Mouse (Mus musculus) adrenal gland, adult 10 weeks (tissue): ENCODE data around the gene Krt19. TPM values are rescaled to one million over a fixed set of nuclear protein-coding genes. Genes with fewer than 3 reads are reported as not detected.

Source experiments
- polyA plus RNA-seq: library from polyadenylated mRNA; stranded (reverse); fragments of 350-450 nt; fragmentation: Illumina TruSeq; extraction: RNeasy Lipid Tissue Mini Kit (QIAGEN cat#74804); gene quantifications from one replicate; pipeline ENCODE4 v1.2.3, GENCODE M21; 2014; ENCODE audit warnings: low read depth, low replicate concordance

Krt19 gene
- not detected for polyA plus RNA-seq

DNA sequence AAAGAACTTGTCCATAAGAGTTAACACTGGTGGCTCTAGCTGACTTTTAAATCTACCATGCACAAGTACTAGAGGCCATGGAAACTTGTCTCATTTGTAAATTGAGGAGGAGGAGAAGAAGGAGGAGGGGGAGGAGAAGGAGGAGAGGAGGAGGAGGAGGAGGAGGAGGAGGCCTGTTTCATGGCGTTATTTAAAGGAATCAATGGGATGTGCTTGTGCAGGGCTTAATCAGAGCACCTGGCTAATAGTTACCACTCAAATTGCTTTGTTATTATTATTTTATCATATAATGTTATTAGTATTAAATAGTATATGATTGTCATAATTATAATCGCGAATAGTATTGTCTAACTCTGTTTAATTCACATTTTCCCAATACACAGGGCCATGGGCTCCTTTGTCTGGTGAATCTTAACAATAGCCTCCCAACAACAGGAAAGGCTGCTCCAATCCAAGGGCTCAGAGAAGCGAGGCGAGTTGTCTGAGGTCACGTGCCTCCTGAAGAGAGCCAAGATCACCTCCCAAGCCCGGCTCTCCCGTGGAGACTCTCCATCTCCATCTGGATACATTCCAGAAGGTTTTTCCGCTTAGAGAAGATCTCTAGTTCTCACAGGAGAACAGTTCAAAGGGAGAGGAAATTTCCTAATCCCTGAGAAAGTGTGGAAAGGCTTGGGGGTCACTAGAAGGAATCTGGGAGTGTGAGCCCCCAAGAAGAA lies at the start of gene Krt19:
TSS of gene Krt19 (minus strand) at position 51 of the 716 bp plus-strand sequence.

DNA sequence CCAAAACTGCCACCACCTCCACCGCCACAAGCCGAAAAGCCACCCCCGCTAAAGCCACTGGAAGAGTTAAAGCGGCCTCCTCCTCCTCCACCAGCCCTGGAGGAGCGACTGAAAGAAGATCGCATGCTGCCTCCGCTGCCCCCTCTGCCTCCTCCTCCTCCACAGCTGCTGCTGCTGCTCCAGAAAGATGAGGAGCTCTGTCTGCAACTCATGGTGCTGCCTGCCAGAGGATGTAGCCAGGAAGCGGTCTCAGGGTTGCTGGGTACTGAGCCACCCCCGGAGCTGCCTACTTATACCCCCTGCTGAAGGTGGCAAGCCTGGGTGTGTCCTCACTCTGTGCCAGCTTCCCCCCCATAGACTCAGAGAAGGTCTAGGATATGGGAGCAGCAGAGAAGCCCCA lies 44.5 kb upstream of the Krt19 start, which contains the start of gene Krt9:
TSS of gene Krt9 (minus strand) at position 255 of the 400 bp plus-strand sequence.

DNA sequence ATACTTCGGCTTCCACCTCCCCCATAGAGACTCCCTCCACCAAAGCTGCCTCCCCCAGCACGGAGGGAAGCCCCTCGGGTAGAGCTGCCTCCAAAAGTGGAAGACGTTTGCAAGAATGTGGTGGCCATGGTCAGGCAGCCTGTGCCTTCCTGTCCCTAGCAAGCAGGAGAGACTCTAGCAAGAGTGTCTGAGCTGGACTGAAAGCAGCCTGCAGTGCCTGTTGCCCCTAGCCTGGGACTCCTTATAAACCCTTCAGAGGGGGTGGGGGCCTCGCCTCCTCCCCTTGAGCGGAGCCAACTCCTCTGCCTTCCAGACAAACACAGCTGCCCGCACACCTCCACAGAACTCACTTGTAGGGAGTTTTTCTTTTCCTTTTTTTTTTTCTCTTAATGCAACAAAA lies 12.7 kb downstream of the Krt19 start, which contains the start of gene Krt15:
TSS of gene Krt15 (minus strand) at position 198 of the 400 bp plus-strand sequence.

DNA sequence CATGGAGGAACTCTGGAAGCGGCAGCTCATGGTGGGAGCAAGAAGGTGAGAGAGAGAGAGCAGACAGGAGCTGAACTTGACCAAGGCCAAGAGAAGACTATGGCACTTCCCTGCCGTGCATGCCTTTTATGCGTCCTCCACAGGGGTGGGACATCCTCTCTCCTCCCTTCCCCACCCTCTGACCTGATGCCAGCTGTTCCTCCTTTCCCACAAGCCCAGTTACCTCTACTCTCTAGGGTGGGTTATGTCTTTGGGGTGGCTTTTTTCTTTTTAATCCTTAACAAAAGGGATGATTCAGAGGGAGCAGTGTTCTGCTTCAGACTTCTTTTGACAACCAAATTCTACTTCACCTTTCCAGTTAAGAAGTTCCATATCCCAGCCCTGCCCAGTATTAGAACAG lies 27.0 kb downstream of the Krt19 start, which contains the start of gene Krt13:
TSS of gene Krt13 (minus strand) at position 101 of the 400 bp plus-strand sequence.

GRCm38 (mm10) chr11:100105576-100106122 lies 42.8 kb downstream of the Krt19 start, which contains the start of gene Krt36:
Krt36 (minus strand) TSS chr11:100105626.

GRCm38 (mm10) chr11:100096141-100096540 lies 52.3 kb downstream of the Krt19 start, which contains the start of gene Krt35:
Krt35 (minus strand) TSS chr11:100096241.

Other genes starting within 250 kb of the Krt19 start
- gene Krtap31-1, start 240.7 kb downstream of the Krt19 start, polyA plus RNA-seq = not detected
- not detected for gene Gm11565, start 233.9 kb downstream of the Krt19 start, polyA plus RNA-seq
- not detected for gene Krtap31-2, start 212.4 kb downstream of the Krt19 start, polyA plus RNA-seq
- not detected for gene Krtap9-5, start 200.2 kb downstream of the Krt19 start, polyA plus RNA-seq
- gene Krtap29-1, start 169.6 kb downstream of the Krt19 start, polyA plus RNA-seq = not detected
- not detected for gene Krtap16-1, start 162.1 kb downstream of the Krt19 start, polyA plus RNA-seq
- not detected for gene Krtap17-1, start 154.7 kb downstream of the Krt19 start, polyA plus RNA-seq
- gene Krt33a, start 132.5 kb downstream of the Krt19 start, polyA plus RNA-seq = not detected
- gene Krt33b, start 118.8 kb downstream of the Krt19 start, polyA plus RNA-seq = not detected
- not detected for gene Krt34, start 107.1 kb downstream of the Krt19 start, polyA plus RNA-seq
- not detected for gene Krt31, start 98.1 kb downstream of the Krt19 start, polyA plus RNA-seq
- gene Krt32, start 60.4 kb downstream of the Krt19 start, polyA plus RNA-seq = not detected
- not detected for gene Krt35, start 52.4 kb downstream of the Krt19 start, polyA plus RNA-seq
- gene Krt36, start 43.0 kb downstream of the Krt19 start, polyA plus RNA-seq = not detected
- not detected for gene Krt13, start 27.1 kb downstream of the Krt19 start, polyA plus RNA-seq
- gene Krt15, start 12.7 kb downstream of the Krt19 start, polyA plus RNA-seq = not detected
- gene Krt9, start 44.6 kb upstream of the Krt19 start, polyA plus RNA-seq = not detected
- gene Krt14, start 58.9 kb upstream of the Krt19 start, polyA plus RNA-seq = not detected
- gene Krt16, start 100.2 kb upstream of the Krt19 start, polyA plus RNA-seq = not detected
- not detected for gene Krt17, start 112.4 kb upstream of the Krt19 start, polyA plus RNA-seq
- not detected for gene Krt42, start 121.2 kb upstream of the Krt19 start, polyA plus RNA-seq
- gene Eif1, start 171.2 kb upstream of the Krt19 start, polyA plus RNA-seq = 1,846 TPM
- gene Gast, start 185.7 kb upstream of the Krt19 start, polyA plus RNA-seq = not detected
- 5.1 TPM for gene Hap1, start 207.5 kb upstream of the Krt19 start, polyA plus RNA-seq
- gene Jup, start 249.1 kb upstream of the Krt19 start, polyA plus RNA-seq = 2.2 TPM